Mouse (Mus musculus): Measurements from ENCODE around the gene Foxo3.

- TF ChIP-seq CTCF (IDR thresholded peaks at IDR 0.05; ENCODE audit: borderline replicate concordance, extremely low read depth, insufficient read depth, insufficient read length): no peak
- TF ChIP-seq POLR2A (IDR thresholded peaks at IDR 0.05; ENCODE audit: borderline replicate concordance, extremely low read depth, insufficient read depth, insufficient read length, poor library complexity, severe bottlenecking): no peak
Observed at GRCm38 (mm10) chr10:42248156-42248555, 28.4 kb downstream of the Foxo3 start.

All from brain, embryonic 14.5 days (tissue).